Mouse (Mus musculus) small intestine, adult 2 months (tissue): ENCODE measurements around the gene Gm13420.

Experiments used
- CTCF ChIP-seq: fragments of 200-500 bp; IDR thresholded peaks from 2 replicates; pipeline ENCODE4 v1.5.1; 2012; ENCODE audit warnings: low read depth, mild to moderate bottlenecking, control low read depth, inconsistent platforms, low read length, moderate library complexity, mixed read lengths; ENCODE audit not compliant: insufficient replicate concordance, insufficient read length; ENCODE audit errors: extremely low read depth
- POLR2A ChIP-seq: fragments of 200-500 bp; IDR thresholded peaks from 2 replicates; pipeline ENCODE4 v1.6.1; 2012; ENCODE audit warnings: low read depth, mild to moderate bottlenecking, control low read depth, inconsistent platforms, low read length, moderate library complexity

DNA sequence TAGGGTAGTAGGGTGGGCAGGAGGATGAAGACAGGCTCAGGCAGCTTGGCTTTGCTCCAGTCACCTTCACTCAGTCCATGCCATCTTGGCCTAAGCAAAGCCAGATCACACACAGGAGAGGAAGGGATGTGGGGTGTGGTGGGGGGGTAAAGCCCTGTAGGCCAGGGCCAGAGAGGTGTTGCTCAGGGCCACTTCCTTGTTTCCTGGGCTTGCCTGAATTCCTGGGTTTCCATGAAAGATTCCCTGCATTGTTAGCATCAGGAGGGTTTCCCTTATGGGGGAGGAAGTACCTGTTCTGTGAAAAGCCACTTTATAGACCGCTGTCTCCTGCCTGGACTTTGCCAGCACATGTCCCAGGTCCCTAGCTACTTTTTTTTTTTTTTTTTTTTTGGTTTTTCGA lies 38.0 kb downstream of the Gm13420 start:
- TF ChIP-seq POLR2A (no peak), CTCF (no peak)
